Mouse (Mus musculus) forebrain, embryonic 16.5 days (tissue): ENCODE results near the gene Abcf1. TPM values are rescaled to one million over a fixed set of nuclear protein-coding genes. Genes with fewer than 3 reads are reported as not detected.

Source experiments
- ATAC-seq: fragments of 200-750 bp; cut with Nextera tagmentation; 2 replicates; pipeline ENCODE4 v1.8.0; 2017; ENCODE audit warnings: mild to moderate bottlenecking, moderate library complexity
- H3K27ac ChIP-seq: fragments of 300-500 bp; sonication (generic); 2 replicates; pipeline ENCODE4 v1.5.1; 2014; ENCODE audit warnings: low read length, control low read depth
- H3K27me3 ChIP-seq: fragments of 300-500 bp; sonication (generic); replicated peaks from 2 replicates; pipeline ENCODE4 v1.6.1; 2014; ENCODE audit warnings: low read length; ENCODE audit not compliant: control insufficient read depth, insufficient read depth
- H3K36me3 ChIP-seq: fragments of 300-500 bp; sonication (generic); 2 replicates; pipeline ENCODE4 v1.6.1; 2014; ENCODE audit not compliant: control insufficient read depth, insufficient read depth
- H3K4me1 ChIP-seq: fragments of 300-500 bp; sonication (generic); replicated peaks from 2 replicates; pipeline ENCODE4 v1.6.1; 2014; ENCODE audit warnings: low read length; ENCODE audit not compliant: control insufficient read depth, insufficient read depth
- H3K4me2 ChIP-seq: fragments of 300-500 bp; sonication (generic); 2 replicates; pipeline ENCODE4 v1.6.1; 2014; ENCODE audit warnings: mild to moderate bottlenecking, low read length, control low read depth
- H3K4me3 ChIP-seq: fragments of 300-500 bp; sonication (generic); replicated peaks from 2 replicates; pipeline ENCODE4 v1.5.1; 2014; ENCODE audit warnings: mild to moderate bottlenecking, low read length, control low read depth
- H3K9ac ChIP-seq: fragments of 300-500 bp; sonication (generic); replicated peaks from 2 replicates; pipeline ENCODE4 v1.6.1; 2014; ENCODE audit warnings: low read depth, low read length, control low read depth
- H3K9me3 ChIP-seq: fragments of 300-500 bp; sonication (generic); 2 replicates; pipeline ENCODE4 v1.6.1; 2016; ENCODE audit warnings: low read length; ENCODE audit not compliant: control insufficient read depth
- WGBS: fragments of 180-500 bp; shearing (Covaris S2); extraction: QIAGEN DNeasy Blood & Tissue Kit; methylation state at CpG from one replicate; pipeline ENCODE4 v1.1.7; 2014; 5-methylcytosine and 5-hydroxymethylcytosine counted together
- polyA plus RNA-seq: library from polyadenylated mRNA; unstranded; fragments of >200 nt; fragmentation: Nextera tagmentation; extraction: Ambion mirVana; gene quantifications from 2 replicates; pipeline ENCODE4 v1.2.1, GENCODE M21; 2015

The Abcf1 gene
- polyA plus RNA-seq, 1 experiment from 2014 or later = 88.3 TPM

DNA sequence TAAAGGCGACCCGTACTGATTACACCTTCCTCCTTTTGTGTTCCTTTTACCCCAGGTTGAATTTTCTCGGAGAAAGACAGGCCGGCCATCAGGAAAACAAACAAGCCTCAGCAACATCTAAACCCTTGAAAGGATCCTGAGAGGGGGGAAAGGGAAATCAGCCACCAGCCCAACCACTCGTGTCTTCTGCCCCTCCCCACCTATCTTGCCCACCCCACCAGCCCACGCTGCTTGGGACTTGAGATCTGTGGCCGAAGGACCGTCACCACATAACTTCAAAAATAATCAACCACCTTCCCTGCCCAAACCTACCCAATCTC lies 52.5 kb downstream of the Abcf1 start:
- Histone ChIP-seq H3K27me3 (no peaks in the 10 kb centered on the region), H3K27ac (peak overlapping the region; percentile 99), H3K4me1 (peaks cover 35% of the 10 kb centered on the region), H3K4me3 (peak overlapping the region; percentile 75), H3K9me3 (no peaks in the 10 kb centered on the region), H3K4me2 (peak overlapping the region; percentile 91), H3K36me3 (no peaks in the 10 kb centered on the region), H3K9ac (peak overlapping the region; percentile 96)
- ATAC-seq = no peak
- WGBS = 0% methylated on average over 8 of the region's 8 CpGs

DNA sequence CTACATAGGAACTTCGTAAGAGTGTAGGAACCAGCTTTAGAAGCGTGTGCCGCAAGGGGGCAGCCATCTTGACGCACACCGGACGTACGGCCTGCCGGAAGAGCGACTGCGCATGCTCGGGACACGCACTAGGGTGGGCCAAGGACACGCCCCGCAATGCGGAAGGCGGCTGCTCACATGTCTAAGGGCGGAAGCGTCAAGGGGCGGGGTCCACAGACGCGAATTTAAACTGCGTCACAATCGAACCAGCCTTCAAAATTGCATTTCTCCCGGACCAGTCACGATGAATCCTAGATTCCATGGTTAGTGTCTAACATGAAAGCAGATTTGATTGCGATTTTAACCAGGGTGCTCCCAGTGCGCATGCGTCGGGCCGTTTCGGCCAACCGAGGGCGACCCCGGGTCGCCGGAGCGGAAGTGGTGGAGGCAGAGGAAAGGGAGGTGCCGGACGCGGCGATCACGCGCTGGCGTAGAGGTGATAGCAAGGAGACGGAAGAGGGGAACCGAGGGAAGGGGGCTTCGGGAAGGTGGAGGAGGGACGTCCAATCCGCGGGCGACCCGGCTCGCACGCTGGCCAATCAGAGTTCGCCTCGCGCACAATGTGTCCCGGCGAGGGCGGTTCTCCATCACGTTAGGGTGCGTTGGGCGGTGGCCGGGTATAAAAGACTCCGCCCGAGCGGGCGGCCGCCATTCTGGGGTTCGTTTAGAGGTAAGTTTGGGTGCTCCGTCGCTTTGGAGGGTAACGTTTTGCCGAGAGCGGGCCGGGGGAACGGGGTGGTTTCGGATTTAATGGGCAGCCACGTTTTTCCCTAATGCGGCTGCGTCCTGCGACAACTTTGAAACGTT lies 53.0 kb downstream of the Abcf1 start, which contains the start of the genes Mrps18b and Ppp1r10:
TSS of gene Mrps18b (minus strand) at position 93 of the 846 bp plus-strand sequence.
TSS of gene Ppp1r10 (plus strand) at position 138 of the 846 bp plus-strand sequence.
- under 1% methylated on average over 83 of the region's 83 CpGs for WGBS
- H3K4me2 ChIP-seq = peak within 1 kb of the TSS; percentile 91
- H3K27me3 ChIP-seq = no peaks in the 10 kb centered on the region
- no peaks in the 10 kb centered on the region for H3K9me3 ChIP-seq
- peak within 1 kb of the TSS; percentile 96 for H3K9ac ChIP-seq
- peak; percentile 93 for ATAC-seq
- no peaks in the 10 kb centered on the region for H3K36me3 ChIP-seq
- H3K4me1 ChIP-seq = peaks cover 32% of the 10 kb centered on the region
- peak within 1 kb of the TSS; percentile 99 for H3K27ac ChIP-seq
- peak within 1 kb of the TSS; percentile 75 for H3K4me3 ChIP-seq

DNA sequence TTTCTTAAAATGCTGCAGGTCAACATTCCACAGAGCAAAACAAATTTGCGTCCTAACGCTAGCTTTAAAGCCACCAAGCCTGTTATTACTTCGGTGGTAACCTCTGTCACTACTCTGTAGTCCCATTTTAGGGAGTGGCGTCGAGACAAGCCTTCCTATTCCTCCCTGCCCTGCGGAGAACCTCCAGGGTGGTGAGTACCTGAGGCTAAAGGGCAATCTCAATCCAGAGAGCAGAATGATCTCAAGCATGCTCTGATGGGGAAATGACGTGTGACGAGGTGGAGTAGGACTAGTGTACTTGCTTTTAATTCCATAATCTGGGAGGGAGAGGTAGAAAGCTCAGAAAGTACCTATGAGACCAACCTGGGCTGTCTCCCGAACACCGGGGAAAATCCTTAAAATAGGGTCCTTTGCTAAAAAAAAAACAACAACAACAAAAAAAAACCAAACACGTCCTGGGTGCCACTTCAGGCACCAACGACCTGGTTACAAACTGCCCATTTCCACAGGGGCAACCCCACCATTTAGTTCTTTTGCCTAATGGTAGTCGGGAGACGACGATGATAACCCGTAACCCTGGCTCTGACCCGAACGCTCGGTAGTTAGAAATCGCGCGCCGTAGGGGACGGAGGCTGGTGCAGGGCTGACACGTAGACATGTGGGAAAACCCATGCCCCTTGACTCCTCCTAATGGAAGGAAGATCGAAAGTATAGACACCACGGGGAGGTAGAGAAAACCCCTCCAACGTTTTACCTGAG lies 53.8 kb downstream of the Abcf1 start:
- Histone ChIP-seq H3K9me3 (no peaks in the 10 kb centered on the region), H3K27me3 (no peaks in the 10 kb centered on the region), H3K4me1 (peaks cover 24% of the 10 kb centered on the region), H3K27ac (peak overlapping the region; percentile 99), H3K4me2 (peak overlapping the region; percentile 78), H3K36me3 (no peaks in the 10 kb centered on the region), H3K4me3 (peak overlapping the region; percentile 75), H3K9ac (peak overlapping the region; percentile 51)
- no peak for ATAC-seq
- 2% methylated on average over 28 of the region's 28 CpGs for WGBS

DNA sequence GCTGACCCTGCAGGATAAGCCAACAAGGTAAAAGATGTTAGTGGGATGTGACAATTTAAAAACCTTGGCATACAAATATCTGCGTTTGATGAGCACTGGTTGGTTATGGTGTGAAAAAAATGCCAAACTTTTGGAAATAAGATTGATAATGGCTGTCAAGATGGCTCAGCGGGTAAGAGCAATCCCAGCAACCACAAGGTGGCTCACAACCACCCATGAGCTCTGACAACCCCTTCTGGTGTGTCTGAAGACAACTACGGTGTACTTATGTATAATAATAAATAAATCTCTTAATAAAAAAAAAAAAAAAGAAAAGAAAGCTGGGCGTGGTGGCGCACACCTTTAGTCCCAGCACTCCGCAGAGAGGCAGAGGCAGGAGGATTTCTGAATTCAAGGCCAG lies 54.6 kb downstream of the Abcf1 start:
- Histone ChIP-seq H3K4me3 (no peak overlapping the region), H3K4me2 (no peak overlapping the region), H3K9ac (no peak overlapping the region), H3K4me1 (peaks cover 19% of the 10 kb centered on the region), H3K36me3 (no peaks in the 10 kb centered on the region), H3K27ac (no peak overlapping the region), H3K9me3 (no peaks in the 10 kb centered on the region), H3K27me3 (no peaks in the 10 kb centered on the region)
- ATAC-seq = no peak
- 88% methylated on average over 6 of the region's 6 CpGs for WGBS

GRCm38 (mm10) chr17:35909919-35910369 lies 59.6 kb downstream of the Abcf1 start, which contains the start of gene Atat1:
Gene Atat1, minus strand, starts transcription at chr17:35910075.
- no peaks in the 10 kb centered on the region for H3K9me3 ChIP-seq
- no peaks in the 10 kb centered on the region for H3K27me3 ChIP-seq
- peak within 1 kb of the TSS; percentile 57 for H3K4me3 ChIP-seq
- peak within 1 kb of the TSS; percentile 92 for H3K27ac ChIP-seq
- peaks cover 18% of the 10 kb centered on the region for H3K4me1 ChIP-seq
- WGBS = 3% methylated on average over 25 of the region's 25 CpGs
- peak within 1 kb of the TSS; percentile 77 for H3K4me2 ChIP-seq
- peak within 1 kb of the TSS; percentile 90 for H3K9ac ChIP-seq
- peak; percentile 92 for ATAC-seq
- peaks cover 3% of the 10 kb centered on the region for H3K36me3 ChIP-seq

GRCm38 (mm10) chr17:35909186-35909918 lies 60.2 kb downstream of the Abcf1 start:
- WGBS = 23% methylated on average over 20 of the region's 20 CpGs
- H3K4me1 ChIP-seq = peaks cover 18% of the 10 kb centered on the region
- peak overlapping the region; percentile 77 for H3K4me2 ChIP-seq
- peak overlapping the region; percentile 57 for H3K4me3 ChIP-seq
- no peaks in the 10 kb centered on the region for H3K9me3 ChIP-seq
- peaks cover 3% of the 10 kb centered on the region for H3K36me3 ChIP-seq
- no peaks in the 10 kb centered on the region for H3K27me3 ChIP-seq
- peak overlapping the region; percentile 92 for H3K27ac ChIP-seq
- ATAC-seq = peak; percentile 32
- H3K9ac ChIP-seq = peak overlapping the region; percentile 90

- Histone ChIP-seq H3K4me3 (no peak overlapping the region), H3K4me2 (no peak overlapping the region), H3K9ac (no peak overlapping the region), H3K4me1 (peaks cover 18% of the 10 kb centered on the region), H3K9me3 (no peaks in the 10 kb centered on the region), H3K27ac (no peak overlapping the region), H3K36me3 (peaks cover 12% of the 10 kb centered on the region), H3K27me3 (no peaks in the 10 kb centered on the region)
- 76% methylated on average over 2 of the region's 2 CpGs for WGBS
- ATAC-seq = no peak
These were observed 62.0 kb downstream of the Abcf1 start for GRCm38 (mm10) chr17:35907609-35908008.
